Mouse (Mus musculus) embryonic facial prominence, embryonic 15.5 days (tissue): ENCODE measurements around the gene Anapc13. TPM values are rescaled to one million over a fixed set of nuclear protein-coding genes. Genes with fewer than 3 reads are reported as not detected.
A peak's percentile ranks its signal among the peaks of the same experiment; 100 is the strongest.

Source experiments
- ATAC-seq: fragments of 200-750 bp; cut with Nextera tagmentation; 2 replicates; pipeline ENCODE4 v1.8.0; 2017; ENCODE audit warnings: low read depth, moderate TSS enrichment; ENCODE audit not compliant: insufficient number of reproducible peaks, low FRiP score, low TSS enrichment
- H3K27ac ChIP-seq: fragments of 300-500 bp; sonication (generic); replicated peaks from 2 replicates; pipeline ENCODE4 v1.5.1; 2015; ENCODE audit warnings: mild to moderate bottlenecking, inconsistent platforms
- H3K27me3 ChIP-seq: fragments of 300-500 bp; sonication (generic); 2 replicates; pipeline ENCODE4 v1.6.1; 2015; ENCODE audit warnings: inconsistent platforms
- H3K36me3 ChIP-seq: fragments of 300-500 bp; sonication (generic); 2 replicates; pipeline ENCODE4 v1.6.1; 2015; ENCODE audit warnings: mild to moderate bottlenecking, inconsistent platforms
- H3K4me1 ChIP-seq: fragments of 300-500 bp; sonication (generic); 2 replicates; pipeline ENCODE4 v1.6.1; 2015; ENCODE audit warnings: inconsistent platforms
- H3K4me2 ChIP-seq: fragments of 300-500 bp; sonication (generic); replicated peaks from 2 replicates; pipeline ENCODE4 v1.6.1; 2015; ENCODE audit warnings: mild to moderate bottlenecking, inconsistent platforms
- H3K4me3 ChIP-seq: fragments of 300-500 bp; sonication (generic); replicated peaks from 2 replicates; pipeline ENCODE4 v1.5.1; 2015; ENCODE audit warnings: mild to moderate bottlenecking, inconsistent platforms
- H3K9ac ChIP-seq: fragments of 300-500 bp; sonication (generic); 2 replicates; pipeline ENCODE4 v1.6.1; 2015; ENCODE audit warnings: inconsistent platforms
- H3K9me3 ChIP-seq: fragments of 300-500 bp; sonication (generic); replicated peaks from 2 replicates; pipeline ENCODE4 v1.6.1; 2016; ENCODE audit warnings: inconsistent platforms
- WGBS: fragments of 180-500 bp; shearing (Covaris S2); methylation state at CpG from one replicate; pipeline ENCODE4 v1.1.7; 2015; 5-methylcytosine and 5-hydroxymethylcytosine counted together
- polyA plus RNA-seq: library from polyadenylated mRNA; unstranded; fragments of >200 nt; fragmentation: Nextera tagmentation; extraction: Ambion mirVana; gene quantifications from 2 replicates; pipeline ENCODE4 v1.2.1, GENCODE M21; 2015

The Anapc13 gene
- polyA plus RNA-seq, 1 experiment from 2014 or later, result 182 TPM

- Histone ChIP-seq H3K4me3 (no peak overlapping the region), H3K4me2 (no peak overlapping the region), H3K4me1 (no peaks in the 10 kb centered on the region), H3K9me3 (no peaks in the 10 kb centered on the region), H3K9ac (no peak overlapping the region), H3K27ac (no peak overlapping the region), H3K36me3 (peaks cover 35% of the 10 kb centered on the region), H3K27me3 (no peaks in the 10 kb centered on the region)
- ATAC-seq, result no peak
- 88% methylated on average over 3 of the region's 3 CpGs for WGBS
These were observed 16.9 kb upstream of the Anapc13 start for GRCm38 (mm10) chr9:102609221-102609620.

- Histone ChIP-seq H3K36me3 (peaks cover 46% of the 10 kb centered on the region), H3K9ac (no peak overlapping the region), H3K27me3 (no peaks in the 10 kb centered on the region), H3K4me3 (no peak overlapping the region), H3K4me1 (no peaks in the 10 kb centered on the region), H3K27ac (no peak overlapping the region), H3K9me3 (no peaks in the 10 kb centered on the region), H3K4me2 (no peak overlapping the region)
- WGBS, result 75% methylated on average over 3 of the region's 3 CpGs
- ATAC-seq, result no peak
These were observed 11.0 kb upstream of the Anapc13 start for GRCm38 (mm10) chr9:102615071-102615470.

- Histone ChIP-seq H3K9ac (no peak overlapping the region), H3K4me2 (no peak overlapping the region), H3K9me3 (no peaks in the 10 kb centered on the region), H3K4me1 (no peaks in the 10 kb centered on the region), H3K4me3 (no peak overlapping the region), H3K27ac (no peak overlapping the region), H3K27me3 (no peaks in the 10 kb centered on the region), H3K36me3 (peaks cover 43% of the 10 kb centered on the region)
- 84% methylated on average over 9 of the region's 9 CpGs for WGBS
- ATAC-seq, result no peak
These were observed 9.8 kb upstream of the Anapc13 start for GRCm38 (mm10) chr9:102616267-102616666.

GRCm38 (mm10) chr9:102621385-102621784 lies 4.7 kb upstream of the Anapc13 start:
- Histone ChIP-seq H3K4me3 (no peak overlapping the region), H3K9me3 (no peaks in the 10 kb centered on the region), H3K9ac (no peak overlapping the region), H3K27ac (no peak overlapping the region), H3K27me3 (no peaks in the 10 kb centered on the region), H3K36me3 (peaks cover 17% of the 10 kb centered on the region), H3K4me2 (no peak overlapping the region), H3K4me1 (peaks cover 3% of the 10 kb centered on the region; the same call in 1 of the 2 replicates)
- no peak for ATAC-seq
- WGBS, result 37% methylated on average over 5 of the region's 5 CpGs

GRCm38 (mm10) chr9:102622192-102622857 lies 3.8 kb upstream of the Anapc13 start:
- peaks cover 7% of the 10 kb centered on the region for H3K4me1 ChIP-seq
- 29% methylated on average over 5 of the region's 5 CpGs for WGBS
- no peaks in the 10 kb centered on the region for H3K9me3 ChIP-seq
- H3K4me2 ChIP-seq, result no peak overlapping the region
- H3K4me3 ChIP-seq, result no peak overlapping the region
- H3K27me3 ChIP-seq, result no peaks in the 10 kb centered on the region
- H3K36me3 ChIP-seq, result peaks cover 10% of the 10 kb centered on the region; the same call in 1 of the 2 replicates
- no peak for ATAC-seq
- H3K27ac ChIP-seq, result no peak overlapping the region
- no peak overlapping the region for H3K9ac ChIP-seq

- WGBS, result 79% methylated on average over 6 of the region's 6 CpGs
- Histone ChIP-seq H3K27ac (no peak overlapping the region), H3K9me3 (no peaks in the 10 kb centered on the region)
These were observed 3.2 kb upstream of the Anapc13 start for GRCm38 (mm10) chr9:102622876-102623275.

GRCm38 (mm10) chr9:102623581-102623980 lies 2.5 kb upstream of the Anapc13 start:
- H3K27ac ChIP-seq, result 0 out of 2 replicates have a peak overlapping the region, but pooled peaks have one; percentile 5
- no peak overlapping the region for H3K9ac ChIP-seq
- peaks cover 11% of the 10 kb centered on the region for H3K4me1 ChIP-seq
- no peak overlapping the region for H3K4me2 ChIP-seq
- no peak overlapping the region for H3K4me3 ChIP-seq
- no peaks in the 10 kb centered on the region for H3K27me3 ChIP-seq
- whole genome bisulfite sequencing, result 89% methylated on average over 7 of the region's 7 CpGs
- no peak for ATAC-seq
- H3K9me3 ChIP-seq, result no peaks in the 10 kb centered on the region
- H3K36me3 ChIP-seq, result no peaks in the 10 kb centered on the region

More at GRCm38 (mm10) chr9:102622876-102623275, 3.2 kb upstream of the Anapc13 start:
- no peak for ATAC-seq
- H3K9ac ChIP-seq, result no peak overlapping the region
- H3K4me3 ChIP-seq, result no peak overlapping the region
- H3K4me1 ChIP-seq, result peaks cover 11% of the 10 kb centered on the region
- H3K27me3 ChIP-seq, result no peaks in the 10 kb centered on the region
- H3K36me3 ChIP-seq, result peaks cover 5% of the 10 kb centered on the region; the same call in 1 of the 2 replicates
- no peak overlapping the region for H3K4me2 ChIP-seq

GRCm38 (mm10) chr9:102625401-102625982 lies 604 bp upstream of the Anapc13 start:
- peak overlapping the region; percentile 98 for H3K9ac ChIP-seq
- peak; percentile 64 for ATAC-seq
- no peaks in the 10 kb centered on the region for H3K9me3 ChIP-seq
- no peaks in the 10 kb centered on the region for H3K27me3 ChIP-seq
- under 1% methylated on average over 27 of the region's 27 CpGs for WGBS
- peak overlapping the region; percentile 98 for H3K27ac ChIP-seq
- H3K4me1 ChIP-seq, result peaks cover 14% of the 10 kb centered on the region
- peak overlapping the region; percentile 76 for H3K4me2 ChIP-seq
- H3K36me3 ChIP-seq, result 0 out of 2 replicates have a peak, but pooled peaks cover 8% of the 10 kb centered on the region
- peak overlapping the region; percentile 96 for H3K4me3 ChIP-seq

- Histone ChIP-seq H3K9ac (peak overlapping the region; percentile 98), H3K27me3 (no peaks in the 10 kb centered on the region), H3K4me3 (peak overlapping the region; percentile 96), H3K27ac (peak overlapping the region; percentile 98), H3K36me3 (0 out of 2 replicates have a peak, but pooled peaks cover 8% of the 10 kb centered on the region), H3K4me1 (peaks cover 14% of the 10 kb centered on the region), H3K9me3 (no peaks in the 10 kb centered on the region), H3K4me2 (peak overlapping the region; percentile 76)
- under 1% methylated on average over 9 of the region's 9 CpGs for WGBS
- no peak for ATAC-seq
These were observed 736 bp downstream of the Anapc13 start for GRCm38 (mm10) chr9:102626839-102627225.

- ATAC-seq, result no peak
- Histone ChIP-seq H3K9me3 (no peaks in the 10 kb centered on the region), H3K4me2 (peak overlapping the region; percentile 76), H3K27me3 (no peaks in the 10 kb centered on the region), H3K36me3 (0 out of 2 replicates have a peak, but pooled peaks cover 12% of the 10 kb centered on the region), H3K9ac (peak overlapping the region; percentile 98; the same call in 1 of the 2 replicates), H3K27ac (peak overlapping the region; percentile 98; the same call in 1 of the 2 replicates), H3K4me3 (peak overlapping the region; percentile 96), H3K4me1 (peaks cover 14% of the 10 kb centered on the region)
- 79% methylated on average over 7 of the region's 7 CpGs for WGBS
These were observed 1.3 kb downstream of the Anapc13 start for GRCm38 (mm10) chr9:102627442-102627841.

GRCm38 (mm10) chr9:102629052-102629451 lies 3.0 kb downstream of the Anapc13 start:
- Histone ChIP-seq H3K9ac (no peak overlapping the region), H3K36me3 (peaks cover 15% of the 10 kb centered on the region; the same call in 1 of the 2 replicates), H3K9me3 (no peaks in the 10 kb centered on the region), H3K27me3 (no peaks in the 10 kb centered on the region), H3K4me2 (no peak overlapping the region), H3K4me3 (no peak overlapping the region), H3K4me1 (peaks cover 14% of the 10 kb centered on the region), H3K27ac (no peak overlapping the region)
- 52% methylated on average over 7 of the region's 7 CpGs for WGBS
- ATAC-seq, result no peak
